Mouse (Mus musculus) ES-Bruce4 (cell line): ENCODE data around the gene Mn1. TPM values are rescaled to one million over a fixed set of nuclear protein-coding genes. Genes with fewer than 3 reads are reported as not detected.
A peak's percentile ranks its signal among the peaks of the same experiment; 100 is the strongest.

Source experiments
- H3K27ac ChIP-seq: 2 replicates; pipeline ENCODE4 v1.5.1; 2012; ENCODE audit warnings: low read length, inconsistent platforms; ENCODE audit not compliant: insufficient read depth
- H3K27me3 ChIP-seq: 2 replicates; pipeline ENCODE4 v1.6.1; 2012; ENCODE audit warnings: mild to moderate bottlenecking, low read length, inconsistent platforms; ENCODE audit not compliant: control insufficient read depth, poor library complexity, insufficient read depth, severe bottlenecking
- H3K36me3 ChIP-seq: 2 replicates; pipeline ENCODE4 v1.6.1; 2012; ENCODE audit warnings: inconsistent platforms, mild to moderate bottlenecking, low read length, moderate library complexity; ENCODE audit not compliant: control insufficient read depth, poor library complexity, insufficient read depth, severe bottlenecking
- H3K4me1 ChIP-seq: one replicate; pipeline ENCODE4 v1.8.1; 2011; ENCODE audit warnings: low read length; ENCODE audit not compliant: control insufficient read depth, insufficient read depth
- H3K4me3 ChIP-seq: 2 replicates; pipeline ENCODE4 v1.5.1; 2011; ENCODE audit warnings: low read depth, mild to moderate bottlenecking, low read length
- H3K9ac ChIP-seq: 2 replicates; pipeline ENCODE4 v1.6.1; 2012; ENCODE audit warnings: low read depth, mild to moderate bottlenecking, inconsistent platforms; ENCODE audit not compliant: poor library complexity, severe bottlenecking
- H3K9me3 ChIP-seq: replicated peaks from 2 replicates; pipeline ENCODE4 v1.6.1; 2012; ENCODE audit warnings: mild to moderate bottlenecking, low read length, inconsistent platforms; ENCODE audit not compliant: control insufficient read depth, poor library complexity, insufficient read depth, severe bottlenecking
- CTCF ChIP-seq: IDR thresholded peaks from one replicate; pipeline ENCODE4 v1.8.1; 2011; ENCODE audit warnings: low read depth, low read length
- EP300 ChIP-seq: IDR thresholded peaks from 2 replicates; pipeline ENCODE4 v1.6.1; 2011; ENCODE audit warnings: low read depth, low read length; ENCODE audit not compliant: insufficient read depth
- POLR2A ChIP-seq: IDR thresholded peaks from one replicate; pipeline ENCODE4 v1.8.1; 2011; ENCODE audit warnings: low read length; ENCODE audit not compliant: insufficient read depth
- polyA plus RNA-seq: library from polyadenylated mRNA; stranded (reverse); fragments of >200 nt; gene quantifications from 2 replicates; pipeline ENCODE4 v1.2.4, GENCODE M21; 2011; ENCODE audit warnings: low read depth; ENCODE audit not compliant: missing spikeins, insufficient read depth, insufficient read length

Mn1 gene
- polyA plus RNA-seq, 1 experiment, result 1.9 TPM

DNA sequence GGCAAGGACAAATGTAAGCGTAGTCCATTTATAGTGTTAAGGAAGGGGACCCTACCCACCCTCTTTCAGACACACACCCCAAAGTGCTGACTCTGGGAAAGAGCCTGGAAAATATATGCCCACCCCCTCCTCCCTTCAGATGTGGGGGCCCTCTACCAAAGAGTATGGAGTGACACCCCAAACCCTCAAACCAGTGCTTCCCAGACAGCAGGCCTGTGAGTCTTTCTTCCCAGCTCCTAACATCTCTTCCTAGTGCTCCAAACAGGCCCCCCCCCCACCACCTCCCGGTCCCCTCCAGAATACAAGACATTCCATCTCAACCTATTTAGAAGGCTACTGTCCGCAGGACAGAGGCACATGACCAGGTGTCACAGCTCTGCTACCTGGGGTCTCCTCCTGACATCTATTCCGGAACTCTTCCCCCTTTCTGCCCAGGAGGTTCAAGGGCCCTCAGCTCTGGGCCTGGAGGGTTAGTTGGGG, 2.4 kb upstream of the Mn1 start:
- Histone ChIP-seq H3K27me3 (peaks cover 23% of the 10 kb centered on the region), H3K9ac (no peak overlapping the region), H3K36me3 (no peaks in the 10 kb centered on the region), H3K27ac (no peak overlapping the region), H3K4me3 (no peak overlapping the region), H3K9me3 (no peaks in the 10 kb centered on the region), H3K4me1 (no peaks in the 10 kb centered on the region)
- TF ChIP-seq POLR2A, result no peak
- TF ChIP-seq CTCF, result no peak
- TF ChIP-seq EP300, result no peak

DNA sequence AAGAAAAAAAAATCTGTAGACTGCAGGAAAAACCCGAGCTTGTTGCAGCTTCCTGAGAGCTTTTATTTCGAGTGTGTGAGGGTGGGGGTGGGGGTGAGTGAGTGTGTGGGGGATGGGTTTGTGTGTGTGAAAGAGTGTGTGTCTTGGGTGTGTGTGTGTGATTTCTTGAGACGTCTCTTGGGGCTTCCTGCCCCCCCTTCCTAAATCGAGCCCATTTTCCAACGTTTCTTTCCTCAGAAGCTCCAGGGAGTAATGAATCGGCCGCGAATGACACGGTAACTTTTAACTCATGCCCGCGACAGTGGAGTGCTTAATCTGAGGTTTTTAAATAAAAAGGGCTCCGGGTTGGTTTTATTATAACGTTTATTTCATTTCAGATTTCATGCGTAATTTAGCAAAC, 1.6 kb upstream of the Mn1 start:
- H3K27ac ChIP-seq, result no peak overlapping the region
- H3K27me3 ChIP-seq, result peaks cover 29% of the 10 kb centered on the region

DNA sequence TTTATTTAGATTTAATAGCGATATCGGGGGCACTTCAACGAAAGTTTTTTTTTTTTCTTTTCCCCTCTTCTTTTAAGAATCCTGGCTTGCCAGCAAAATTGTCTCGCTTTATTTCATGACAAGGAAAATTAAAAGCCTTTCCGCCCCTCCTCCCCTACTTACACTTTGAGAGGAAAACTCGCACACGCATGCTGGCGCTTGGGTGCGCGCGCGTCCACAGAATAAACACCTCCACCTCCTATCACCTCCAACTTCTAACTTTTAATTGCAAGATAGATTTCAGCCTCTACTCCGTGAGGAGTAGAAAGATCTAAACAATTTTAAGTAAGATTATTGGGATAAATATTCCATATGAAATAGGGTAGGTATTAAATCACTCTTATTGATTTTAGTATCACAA, 1.1 kb upstream of the Mn1 start:
- peaks cover 1% of the 10 kb centered on the region for H3K4me1 ChIP-seq

More for the DNA sequence above, 1.6 kb upstream of the Mn1 start:
- Histone ChIP-seq H3K4me1 (no peaks in the 10 kb centered on the region), H3K9me3 (no peaks in the 10 kb centered on the region), H3K36me3 (no peaks in the 10 kb centered on the region), H3K9ac (no peak overlapping the region), H3K4me3 (no peak overlapping the region)
- no peak for TF ChIP-seq EP300
- no peak for TF ChIP-seq POLR2A
- TF ChIP-seq CTCF, result no peak

DNA sequence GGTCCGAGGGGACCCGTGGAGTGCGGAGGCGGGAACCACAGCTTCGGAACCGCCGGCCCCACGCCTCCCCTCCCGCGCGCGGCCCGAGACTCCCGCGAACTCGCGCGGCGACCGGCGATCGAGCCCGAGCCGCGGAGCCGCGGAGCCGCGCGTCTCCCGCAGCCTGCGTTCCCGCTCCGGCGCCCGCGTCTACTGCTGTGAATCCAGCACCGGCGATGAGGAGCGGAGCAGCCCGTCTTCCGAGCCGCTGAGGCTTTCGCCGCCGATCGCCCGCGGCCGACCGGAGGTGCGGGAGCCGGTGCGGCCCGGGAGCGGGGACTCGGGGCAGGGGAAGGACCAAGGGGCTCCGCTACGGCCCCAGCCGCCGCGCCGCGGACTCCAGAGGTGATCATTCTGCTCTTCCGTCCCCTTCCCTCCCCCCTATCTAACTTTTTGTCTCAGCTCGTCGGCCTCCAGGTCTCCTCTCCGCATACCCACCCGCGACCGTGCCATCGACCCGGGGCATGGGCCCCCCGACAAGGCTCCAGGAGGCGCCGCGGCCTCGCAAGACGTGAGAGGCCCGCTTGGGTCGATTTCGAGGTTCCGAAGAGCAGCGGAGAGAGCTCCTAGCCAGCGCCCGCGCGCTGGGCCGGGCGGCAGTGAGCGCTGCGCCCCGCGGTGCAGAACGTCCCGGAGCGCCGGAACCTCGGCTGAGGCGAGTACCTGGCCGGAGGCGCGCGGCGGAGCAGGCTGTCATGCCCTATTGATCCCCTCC, 393 bp downstream of the Mn1 start:
- H3K36me3 ChIP-seq, result no peaks in the 10 kb centered on the region
- H3K27ac ChIP-seq, result no peak overlapping the region
- H3K4me3 ChIP-seq, result peak overlapping the region; percentile 82
- TF ChIP-seq CTCF, result no peak
- peak overlapping the region; percentile 90 for H3K9ac ChIP-seq
- peaks cover 2% of the 10 kb centered on the region for H3K4me1 ChIP-seq
- H3K9me3 ChIP-seq, result no peaks in the 10 kb centered on the region
- H3K27me3 ChIP-seq, result peaks cover 29% of the 10 kb centered on the region

More for the DNA sequence above, 1.1 kb upstream of the Mn1 start:
- H3K4me3 ChIP-seq, result peak overlapping the region; percentile 82; the same call in 1 of the 2 replicates
- peaks cover 29% of the 10 kb centered on the region for H3K27me3 ChIP-seq
- TF ChIP-seq CTCF (no peak), EP300 (no peak), POLR2A (no peak)
- peak overlapping the region; percentile 90 for H3K9ac ChIP-seq
- H3K36me3 ChIP-seq, result no peaks in the 10 kb centered on the region
- H3K9me3 ChIP-seq, result no peaks in the 10 kb centered on the region
- H3K27ac ChIP-seq, result no peak overlapping the region

DNA sequence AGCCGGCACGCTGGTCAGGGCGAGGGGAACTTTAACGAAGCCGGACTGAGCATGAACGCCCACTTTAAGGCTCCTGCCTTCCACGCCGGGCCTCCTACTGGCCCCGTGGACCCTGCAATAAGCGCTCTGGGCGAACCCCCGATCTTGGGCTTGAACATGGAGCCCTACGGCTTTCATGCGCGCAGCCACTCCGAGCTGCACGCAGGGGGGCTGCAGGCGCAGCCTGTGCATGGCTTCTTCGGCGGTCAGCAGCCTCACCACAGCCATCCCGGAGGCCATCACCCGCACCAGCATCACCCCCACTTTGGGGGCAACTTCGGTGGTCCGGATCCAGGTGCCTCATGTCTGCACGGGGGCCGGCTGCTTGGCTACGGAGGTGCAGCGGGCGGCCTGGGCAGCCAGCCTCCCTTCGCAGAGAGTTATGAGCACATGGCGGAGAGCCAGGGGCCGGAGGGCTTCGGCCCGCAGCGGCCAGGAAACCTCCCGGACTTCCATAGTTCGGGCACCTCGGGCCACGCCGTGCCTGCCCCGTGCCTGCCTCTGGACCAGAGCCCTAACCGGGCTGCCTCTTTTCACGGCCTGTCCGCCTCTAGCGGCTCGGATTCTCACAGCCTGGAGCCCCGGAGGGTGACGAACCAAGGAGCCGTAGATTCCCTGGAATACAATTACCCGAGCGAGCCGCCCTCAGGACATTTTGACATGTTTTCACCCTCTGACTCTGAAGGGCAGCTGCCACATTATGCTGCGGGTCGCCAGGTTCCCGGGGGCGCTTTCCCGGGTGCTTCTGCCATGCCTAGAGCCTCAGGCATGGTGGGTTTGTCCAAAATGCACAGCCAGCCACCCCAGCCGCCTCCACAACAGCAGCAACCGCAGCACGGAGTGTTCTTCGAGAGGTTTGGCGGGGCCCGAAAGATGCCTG, 1.3 kb downstream of the Mn1 start:
- peaks cover 2% of the 10 kb centered on the region for H3K4me1 ChIP-seq
- peak overlapping the region; percentile 90 for H3K9ac ChIP-seq
- H3K27ac ChIP-seq, result no peak overlapping the region
- no peak for TF ChIP-seq CTCF
- no peak for TF ChIP-seq POLR2A
- TF ChIP-seq EP300, result no peak
- H3K27me3 ChIP-seq, result peaks cover 29% of the 10 kb centered on the region
- peak overlapping the region; percentile 44 for H3K4me3 ChIP-seq
- no peaks in the 10 kb centered on the region for H3K36me3 ChIP-seq
- no peaks in the 10 kb centered on the region for H3K9me3 ChIP-seq
